Mouse (Mus musculus) lung, postnatal 10 days (tissue): Measurements from ENCODE around the gene Zfp606.

Experiments
- DNase-seq: peaks from one replicate; pipeline ENCODE4 v3.0.0; 2021

The Zfp606 gene

GRCm38 (mm10) chr7:12478158-12479008 lies at the start of gene Zfp606:
TSS of gene Zfp606 (plus strand) at chr7:12478293.
- peak; percentile 94 for DNase-seq

- no peak for DNase-seq
Measured at GRCm38 (mm10) chr7:12479009-12479346, 885 bp downstream of the Zfp606 start.

- DNase-seq, result no peak
Measured at GRCm38 (mm10) chr7:12479525-12479924, 1.4 kb downstream of the Zfp606 start.

- DNase-seq, result no peak
Measured at GRCm38 (mm10) chr7:12483771-12484170, 5.7 kb downstream of the Zfp606 start.

- no peak for DNase-seq
Measured at GRCm38 (mm10) chr7:12485956-12486355, 7.9 kb downstream of the Zfp606 start.

- DNase-seq, result no peak
Measured at GRCm38 (mm10) chr7:12486691-12487090, 8.6 kb downstream of the Zfp606 start.

- DNase-seq, result peak; percentile 4
Measured at GRCm38 (mm10) chr7:12510913-12511312, 32.8 kb downstream of the Zfp606 start.

- DNase-seq, result no peak
Measured at GRCm38 (mm10) chr7:12512217-12512616, 34.1 kb downstream of the Zfp606 start, which contains the start of gene 2900092C05Rik. TSS of gene 2900092C05Rik (plus strand) at chr7:12512517.
